Mouse (Mus musculus) liver, adult 2 months (tissue): ENCODE measurements around the gene Pde4a.

Experiments used
- CTCF ChIP-seq: fragments of 200-500 bp; IDR thresholded peaks from 2 replicates; pipeline ENCODE4 v1.5.1; 2011; ENCODE audit warnings: low read depth, low read length, control low read depth
- POLR2A ChIP-seq: fragments of 200-500 bp; IDR thresholded peaks from 2 replicates; pipeline ENCODE4 v1.6.1; 2011; ENCODE audit warnings: low read length, control low read depth; ENCODE audit not compliant: insufficient read depth; ENCODE audit errors: extremely low read depth

DNA sequence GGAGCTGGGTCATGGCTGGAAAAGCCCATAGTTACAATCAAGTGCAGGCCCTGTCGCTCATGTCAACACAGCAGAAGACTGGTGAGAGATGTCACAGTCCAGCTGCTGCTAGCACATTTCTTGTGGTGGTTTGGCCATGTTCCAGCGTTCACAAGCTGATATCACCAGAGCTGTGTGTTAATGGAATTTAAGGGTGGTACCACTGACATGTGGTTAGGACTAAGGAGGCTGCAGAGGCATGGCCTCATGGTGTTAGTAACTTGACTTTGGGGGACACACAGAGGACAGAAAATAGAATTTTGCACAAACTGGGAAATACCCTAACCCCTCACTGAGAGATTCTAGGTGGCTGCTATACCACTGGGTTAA lies 39.3 kb upstream of the Pde4a start:
- TF ChIP-seq POLR2A = no peak
- TF ChIP-seq CTCF = no peak
